Mouse (Mus musculus) left cerebral cortex, adult 2 months (tissue): ENCODE measurements around the gene Prkg1. TPM values are rescaled to one million over a fixed set of nuclear protein-coding genes. Genes with fewer than 3 reads are reported as not detected.
A peak's percentile ranks its signal among the peaks of the same experiment; 100 is the strongest.

ENCODE experiments used
- DNase-seq, 2 experiments: peaks; one replicate each; pipeline ENCODE4 v3.0.0; 2021 to 2022; ENCODE audit warnings: low spot score in 2 of 2, mixed read lengths in 1 of 2; ENCODE audit errors: extremely low spot score in 1 of 2
- H3K27ac ChIP-seq: fragments of 200-600 bp; 2 replicates; pipeline ENCODE4 v1.8.1; 2022
- H3K4me3 ChIP-seq: fragments of 200-600 bp; 2 replicates; pipeline ENCODE4 v1.8.1; 2022
- CTCF ChIP-seq: fragments of 200-600 bp; IDR thresholded peaks from 2 replicates; pipeline ENCODE4 v1.8.1; 2022; ENCODE audit warnings: antibody characterized with exemption, mild to moderate bottlenecking, moderate library complexity
- intact Hi-C: fragments of 180-260 bp; cut with DNase I; formaldehyde crosslinking; loops from one replicate; pipeline ENCODE4 v1.15.1; 2025
- total RNA-seq, 2 experiments: library from RNA; stranded (reverse); gene quantifications; 2 replicates each; pipeline ENCODE4 v1.2.3; 2021

Prkg1 gene
- total RNA-seq, 2 experiments from 2014 or later = 18.9 to 21.9 TPM

DNA sequence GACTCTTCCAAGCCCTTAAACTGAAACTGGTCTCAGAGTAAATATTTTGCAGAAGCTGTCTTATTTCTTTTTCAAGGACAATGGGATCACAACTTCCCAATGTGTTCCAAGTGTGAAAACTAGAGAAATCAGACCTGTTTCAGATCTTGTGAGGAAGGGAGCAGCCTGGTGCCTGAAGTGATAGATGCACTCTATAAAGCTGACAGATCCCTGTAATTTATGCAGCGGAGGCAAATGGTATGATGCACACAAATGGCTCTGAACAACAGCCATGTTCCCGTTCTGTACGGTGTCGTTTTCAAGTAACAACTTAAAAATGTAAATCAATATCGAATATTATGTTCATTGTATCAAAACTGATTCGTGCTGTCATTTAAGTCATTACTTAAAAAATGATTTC is 1076.9 kb downstream of the Prkg1 start:
- Histone ChIP-seq H3K27ac (no peak overlapping the region), H3K4me3 (no peak overlapping the region)
- intact Hi-C loops = no loop called here
- TF ChIP-seq CTCF = no peak
- DNase-seq = no peak

DNA sequence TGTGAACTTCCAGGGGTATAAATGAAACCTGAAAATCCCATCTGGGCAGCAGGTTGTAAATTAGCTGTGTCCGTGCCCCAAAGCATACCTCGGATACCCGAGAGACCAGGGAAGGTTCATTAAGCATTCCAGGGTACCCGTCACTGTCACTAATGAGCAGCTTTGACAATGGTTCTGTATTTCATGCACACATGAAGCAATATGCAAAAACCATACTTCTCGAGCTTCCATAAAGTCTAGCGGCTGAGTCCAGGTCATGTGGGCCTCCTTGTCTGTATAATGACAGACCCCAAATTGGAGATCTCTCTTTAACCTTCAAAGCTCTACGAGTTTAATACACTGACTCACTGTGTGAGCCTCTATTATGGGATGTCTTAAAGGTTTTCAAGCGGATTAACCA is 1088.5 kb downstream of the Prkg1 start:
- no peak for DNase-seq
- Histone ChIP-seq H3K4me3 (no peak overlapping the region), H3K27ac (no peak overlapping the region)
- intact Hi-C loops = no loop called here
- TF ChIP-seq CTCF = no peak

DNA sequence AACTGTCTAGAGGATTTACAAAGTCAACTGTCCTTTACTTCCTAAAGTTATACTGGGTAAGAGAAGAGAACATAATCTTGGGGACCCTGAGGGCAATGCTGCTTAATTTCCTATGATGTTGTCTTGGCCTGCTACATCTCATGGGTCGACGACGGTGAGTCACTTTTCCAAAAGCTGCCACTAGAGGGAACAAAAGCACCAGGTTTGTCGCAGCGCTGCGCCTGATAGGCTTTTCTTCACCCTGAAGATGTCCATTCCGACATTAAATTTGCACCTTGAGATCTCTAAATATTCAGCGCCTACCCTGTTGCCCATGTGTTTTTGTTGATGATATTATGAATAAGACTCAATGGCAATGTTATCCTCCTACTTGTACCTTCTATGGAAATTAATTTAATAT is 1100.6 kb downstream of the Prkg1 start:
- Histone ChIP-seq H3K4me3 (no peak overlapping the region), H3K27ac (no peak overlapping the region)
- peak; percentile 67 to 75 for DNase-seq
- intact Hi-C loops = loop anchor here (10.0 kb wide), 4 partner anchors 181 to 1081 kb away; no protein-coding TSS in a partner anchor
- peak; percentile 78 for TF ChIP-seq CTCF

DNA sequence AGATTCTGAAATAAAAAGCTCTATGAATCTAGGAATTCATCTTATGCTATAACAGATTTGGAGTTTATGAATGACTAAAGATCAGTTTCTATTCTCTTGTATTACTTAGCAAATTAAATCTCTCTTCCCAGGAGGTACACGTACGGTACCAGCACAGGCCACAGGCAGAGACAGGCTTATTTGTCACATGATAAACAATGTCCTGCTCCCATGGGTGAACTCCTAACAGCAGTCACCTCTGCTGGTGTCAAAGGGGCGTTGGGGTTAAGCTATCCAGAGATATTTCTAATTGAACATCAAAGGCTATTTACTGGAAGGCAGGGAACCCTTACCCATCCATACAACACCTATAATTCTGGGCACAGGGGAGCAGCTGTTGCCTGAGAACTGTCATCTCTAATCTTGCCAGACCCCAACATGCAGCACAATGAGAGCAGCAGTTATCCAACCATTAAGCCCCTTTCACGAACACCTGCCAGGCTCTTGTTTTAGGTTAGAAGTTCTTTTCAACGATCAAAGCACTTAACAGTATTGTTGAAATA is 1122.1 kb downstream of the Prkg1 start:
- no peak overlapping the region for H3K27ac ChIP-seq
- no peak for DNase-seq
- intact Hi-C loops = no loop called here
- no peak overlapping the region for H3K4me3 ChIP-seq
- TF ChIP-seq CTCF = no peak

DNA sequence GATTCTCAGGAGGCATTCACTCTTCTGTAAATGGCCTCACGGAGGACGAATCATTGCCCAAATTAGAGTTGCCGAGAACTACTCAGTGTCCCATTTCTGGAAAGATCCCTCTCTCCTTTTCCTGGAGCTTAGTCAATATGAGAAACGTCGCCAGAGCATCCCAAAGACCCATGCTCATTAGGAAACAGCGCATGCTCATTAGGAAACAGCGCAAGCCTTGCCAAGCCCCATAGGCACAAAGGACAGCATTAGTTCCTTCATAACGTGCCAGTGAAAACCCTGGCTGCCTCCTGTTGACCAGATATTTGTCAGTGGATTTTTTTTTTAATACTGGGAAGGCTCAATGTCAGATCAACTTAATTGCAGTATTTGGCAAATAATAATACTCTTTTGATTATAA is 1127.4 kb downstream of the Prkg1 start:
- no peak for DNase-seq
- TF ChIP-seq CTCF = no peak
- intact Hi-C loops = no loop called here
- H3K27ac ChIP-seq = no peak overlapping the region
- no peak overlapping the region for H3K4me3 ChIP-seq

DNA sequence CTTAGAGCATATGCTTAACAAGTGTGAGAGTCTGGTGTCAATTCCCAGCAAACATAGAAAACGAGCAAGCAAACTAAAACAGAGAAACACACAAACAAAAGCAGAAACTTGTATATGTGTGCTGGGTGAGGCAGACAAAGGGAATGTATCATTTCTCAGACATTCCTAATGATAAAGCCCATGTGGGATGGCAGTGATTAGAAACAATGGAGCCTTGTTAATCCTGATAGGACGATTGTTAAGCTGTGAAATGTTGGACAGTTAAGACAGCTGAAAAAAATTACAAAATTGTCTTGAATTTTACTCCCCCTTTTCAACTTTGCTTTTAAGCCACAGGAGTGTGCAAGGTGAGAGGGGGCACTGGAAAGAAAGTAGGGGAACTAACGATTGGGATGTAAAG is 1133.8 kb downstream of the Prkg1 start:
- intact Hi-C loops = no loop called here
- DNase-seq = no peak
- H3K27ac ChIP-seq = no peak overlapping the region
- H3K4me3 ChIP-seq = no peak overlapping the region
- no peak for TF ChIP-seq CTCF

DNA sequence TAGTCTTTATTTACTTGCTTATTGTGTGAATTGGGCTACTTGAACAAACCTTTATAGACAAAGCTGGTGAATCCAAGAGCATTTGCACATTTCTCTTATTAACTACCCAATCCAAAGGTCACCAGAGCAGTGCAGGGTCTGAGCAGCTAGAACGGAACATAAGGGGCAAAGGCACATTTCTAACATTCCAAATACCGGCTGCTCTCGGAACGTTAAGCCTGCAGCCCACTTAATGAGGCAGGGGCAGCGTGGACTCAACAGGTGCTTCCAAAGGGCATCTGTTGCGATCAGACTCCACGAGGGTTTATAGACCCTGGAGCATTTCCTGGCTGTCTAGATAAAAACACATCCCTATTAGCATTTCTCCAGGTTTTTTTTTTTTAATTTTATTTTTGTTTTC is 1138.8 kb downstream of the Prkg1 start:
- no peak for TF ChIP-seq CTCF
- DNase-seq = no peak
- no peak overlapping the region for H3K27ac ChIP-seq

DNA sequence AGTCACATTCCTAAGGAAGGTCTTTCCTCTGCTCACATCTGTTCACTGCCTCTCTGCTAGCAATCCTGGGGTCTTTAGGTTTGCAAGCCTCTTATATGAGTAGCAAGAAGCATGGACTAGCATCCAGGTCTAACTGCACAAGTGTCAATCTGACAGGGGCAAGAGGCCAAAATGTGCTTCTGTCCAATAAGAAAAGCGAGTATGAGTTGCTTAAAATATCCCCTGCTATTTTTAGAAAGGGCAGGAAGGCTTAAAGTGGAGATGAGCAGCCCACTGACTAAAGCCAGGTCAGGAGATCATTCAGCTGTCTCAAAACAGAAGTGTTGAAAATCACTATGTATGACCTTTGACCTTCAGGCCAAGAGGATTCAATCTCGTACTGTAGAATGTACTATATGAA is 1139.4 kb downstream of the Prkg1 start:
- TF ChIP-seq CTCF = no peak
- H3K27ac ChIP-seq = no peak overlapping the region
- DNase-seq = no peak
- no peak overlapping the region for H3K4me3 ChIP-seq
- intact Hi-C loops = no loop called here

More for the DNA sequence above, 1138.8 kb downstream of the Prkg1 start:
- H3K4me3 ChIP-seq = no peak overlapping the region
- intact Hi-C loops = no loop called here

DNA sequence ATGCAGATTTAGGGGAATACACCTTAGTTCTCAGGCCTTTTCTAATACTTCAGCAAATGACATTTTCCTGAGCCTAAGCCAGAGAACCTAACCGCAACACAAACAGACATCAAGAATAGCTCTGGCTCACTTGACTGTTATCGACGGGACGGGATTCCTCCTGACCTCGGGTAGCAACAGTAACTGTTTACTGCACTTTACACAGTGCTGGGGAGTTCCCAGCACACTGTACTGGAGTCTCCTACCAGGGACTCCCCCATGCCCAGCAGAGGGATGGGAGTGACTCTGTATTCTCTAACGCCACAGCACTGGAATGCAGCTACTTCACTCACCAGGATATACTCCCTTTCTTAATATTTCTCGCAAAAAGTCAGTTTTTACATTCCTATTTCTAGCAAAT is 1141.2 kb downstream of the Prkg1 start:
- intact Hi-C loops = no loop called here
- no peak for TF ChIP-seq CTCF
- Histone ChIP-seq H3K4me3 (no peak overlapping the region), H3K27ac (no peak overlapping the region)
- DNase-seq = no peak

DNA sequence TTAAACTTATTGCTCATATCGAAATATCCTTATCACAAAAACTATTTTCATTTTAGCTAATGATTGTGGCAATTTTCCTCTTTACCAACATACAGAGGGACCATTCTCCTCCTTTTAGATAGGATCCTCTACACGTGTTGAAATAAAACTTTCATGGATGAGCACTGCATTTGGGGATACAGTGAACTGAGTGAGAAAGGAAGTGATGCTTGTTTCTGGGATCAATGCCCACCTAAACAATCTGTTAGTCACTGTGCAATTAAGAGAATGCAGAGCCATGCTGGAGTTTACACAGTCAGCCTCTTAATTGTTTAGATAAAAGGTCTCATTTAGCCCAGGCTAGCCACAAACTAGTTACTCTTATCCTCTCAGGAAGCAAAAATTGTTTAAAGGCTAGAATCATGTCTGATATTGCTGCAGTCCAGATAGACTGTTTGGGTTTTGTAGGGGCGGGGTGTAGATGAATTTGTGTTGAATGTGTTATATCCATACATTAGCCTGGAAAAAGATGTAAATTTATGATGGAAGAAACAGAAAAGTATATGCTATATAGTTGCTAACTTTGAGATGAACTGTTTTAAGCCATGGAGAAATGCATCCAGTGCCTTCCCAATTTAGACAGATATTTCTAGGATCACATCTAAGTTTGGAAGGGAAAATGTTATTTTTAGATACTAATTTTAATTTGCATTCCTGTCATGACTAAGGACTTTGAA is 1151.5 kb downstream of the Prkg1 start:
- DNase-seq = no peak
- intact Hi-C loops = no loop called here

DNA sequence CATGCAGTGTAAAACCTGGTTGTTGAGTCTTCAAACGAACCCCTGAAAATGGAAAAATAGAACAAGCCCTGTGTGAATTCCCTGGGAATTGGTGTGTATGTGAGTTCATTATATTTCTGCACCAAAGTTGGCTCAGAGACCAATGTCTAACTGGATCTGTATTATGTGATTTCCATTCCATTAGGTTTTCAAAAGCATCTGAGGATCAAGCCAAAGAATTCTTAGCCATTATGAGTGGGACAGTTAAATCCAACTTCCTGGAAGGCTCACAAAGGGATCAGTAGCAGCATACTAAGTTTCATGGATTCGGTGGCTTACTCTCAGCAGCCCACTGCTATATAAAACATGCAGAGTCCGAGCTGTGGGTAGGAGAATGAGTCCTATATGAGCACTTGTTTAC is 1178.5 kb downstream of the Prkg1 start:
- TF ChIP-seq CTCF = no peak
- DNase-seq = no peak
- H3K27ac ChIP-seq = no peak overlapping the region
- H3K4me3 ChIP-seq = no peak overlapping the region
- intact Hi-C loops = no loop called here

More for the DNA sequence above, 1151.5 kb downstream of the Prkg1 start:
- no peak overlapping the region for H3K27ac ChIP-seq
- H3K4me3 ChIP-seq = no peak overlapping the region
- no peak for TF ChIP-seq CTCF

DNA sequence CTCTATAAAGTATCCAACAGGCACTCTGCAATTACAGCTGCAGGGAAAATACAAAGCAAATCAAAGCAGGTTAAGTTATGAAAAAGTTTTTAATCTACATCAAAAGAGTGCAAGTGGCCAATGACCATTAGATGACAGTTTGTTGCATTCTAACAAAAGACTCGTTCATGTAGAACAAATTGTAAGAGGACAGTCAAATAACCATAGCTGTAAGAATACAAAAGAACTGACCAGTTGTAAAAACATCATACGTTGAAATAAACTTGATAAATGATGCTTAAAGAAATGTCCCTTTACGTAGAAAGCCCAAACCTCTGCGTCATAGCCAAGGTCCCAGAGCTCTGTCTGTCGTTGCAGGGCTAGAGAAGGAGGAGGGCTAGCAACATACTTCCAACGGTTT is 1200.3 kb downstream of the Prkg1 start:
- TF ChIP-seq CTCF = no peak
- no peak overlapping the region for H3K27ac ChIP-seq
- intact Hi-C loops = no loop called here
- no peak overlapping the region for H3K4me3 ChIP-seq
- no peak for DNase-seq

DNA sequence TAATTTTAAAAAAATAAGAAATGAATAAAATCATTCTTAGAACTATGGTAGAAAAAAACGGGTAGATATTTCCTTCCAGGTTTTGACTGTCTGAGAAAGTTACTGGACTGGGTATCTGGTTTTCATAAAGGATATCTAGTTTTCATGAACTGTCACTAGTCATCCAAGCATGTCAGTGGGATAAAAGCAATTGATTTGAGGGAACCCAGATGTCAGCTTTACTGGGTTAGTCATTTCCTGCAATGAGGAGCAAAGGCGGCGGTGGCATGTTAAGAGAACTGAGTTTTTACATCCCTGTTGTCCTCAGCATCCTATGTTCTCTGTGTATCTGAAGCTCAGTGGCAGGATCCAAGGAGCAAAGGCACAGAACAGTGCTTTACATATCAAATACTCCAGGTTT is 1201.0 kb downstream of the Prkg1 start:
- no peak for DNase-seq

More for the DNA sequence above, 1201.0 kb downstream of the Prkg1 start:
- intact Hi-C loops = no loop called here
- H3K27ac ChIP-seq = no peak overlapping the region
- H3K4me3 ChIP-seq = no peak overlapping the region
- no peak for TF ChIP-seq CTCF
